Mouse (Mus musculus): ENCODE results near the gene Map2k1. TPM values are rescaled to one million over a fixed set of nuclear protein-coding genes. Genes with fewer than 3 reads are reported as not detected.
"Not testable (repeated sequence)": the region's sequence is repeated elsewhere in the genome, so short reads cannot be mapped to it uniquely, and the experiment has no call there.

Gene Map2k1
- polyA plus RNA-seq, 1 experiment from 2014 or later: 100 TPM

GRCm38 (mm10) chr9:64274291-64274690 lies 20.9 kb upstream of the Map2k1 start:
- no peak overlapping the region for H3K4me3 ChIP-seq (ENCODE audit: low read depth, low read length)
- H3K4me2 ChIP-seq: no peak overlapping the region
- H3K36me3 ChIP-seq (ENCODE audit: control insufficient read depth, insufficient read depth, low read length): no peaks in the 10 kb centered on the region
- no peak overlapping the region for H3K9ac ChIP-seq (ENCODE audit: low read depth, low read length)
- H3K27me3 ChIP-seq (ENCODE audit: control insufficient read depth, insufficient read depth, low read length): no peaks in the 10 kb centered on the region
- H3K9me3 ChIP-seq (replicated peaks; ENCODE audit: control insufficient read depth, low read length): no peaks in the 10 kb centered on the region
- WGBS (ENCODE audit: insufficient replicate concordance): 65% methylated on average over 4 of the region's 4 CpGs
- no peaks in the 10 kb centered on the region for H3K4me1 ChIP-seq (ENCODE audit: control insufficient read depth, insufficient read depth, low read length)
- ATAC-seq (replicated peaks; ENCODE audit: insufficient number of reproducible peaks, low FRiP score, low TSS enrichment): no peak
- H3K27ac ChIP-seq (ENCODE audit: low read depth, low read length): no peak overlapping the region

GRCm38 (mm10) chr9:64273757-64274156 lies 20.3 kb upstream of the Map2k1 start:
- no peak overlapping the region for H3K27ac ChIP-seq (ENCODE audit: low read depth, low read length)
- H3K9me3 ChIP-seq (replicated peaks; ENCODE audit: control insufficient read depth, low read length): no peaks in the 10 kb centered on the region

GRCm38 (mm10) chr9:64272611-64273010 lies 19.2 kb upstream of the Map2k1 start:
- no peaks in the 10 kb centered on the region for H3K27me3 ChIP-seq (ENCODE audit: control insufficient read depth, insufficient read depth, low read length)
- H3K27ac ChIP-seq (ENCODE audit: low read depth, low read length): no peak overlapping the region
- ATAC-seq (replicated peaks; ENCODE audit: insufficient number of reproducible peaks, low FRiP score, low TSS enrichment): no peak
- 32% methylated on average over 7 of the region's 7 CpGs for WGBS (ENCODE audit: insufficient replicate concordance)
- no peak overlapping the region for H3K4me3 ChIP-seq (ENCODE audit: low read depth, low read length)
- H3K36me3 ChIP-seq (ENCODE audit: control insufficient read depth, insufficient read depth, low read length): no peaks in the 10 kb centered on the region
- H3K9me3 ChIP-seq (replicated peaks; ENCODE audit: control insufficient read depth, low read length): no peaks in the 10 kb centered on the region
- H3K4me2 ChIP-seq: no peak overlapping the region
- H3K4me1 ChIP-seq (ENCODE audit: control insufficient read depth, insufficient read depth, low read length): no peaks in the 10 kb centered on the region
- no peak overlapping the region for H3K9ac ChIP-seq (ENCODE audit: low read depth, low read length)

More at GRCm38 (mm10) chr9:64273757-64274156, 20.3 kb upstream of the Map2k1 start:
- Histone ChIP-seq H3K9ac (ENCODE audit: low read depth, low read length) (no peak overlapping the region), H3K4me1 (ENCODE audit: control insufficient read depth, insufficient read depth, low read length) (no peaks in the 10 kb centered on the region), H3K4me3 (ENCODE audit: low read depth, low read length) (no peak overlapping the region), H3K36me3 (ENCODE audit: control insufficient read depth, insufficient read depth, low read length) (no peaks in the 10 kb centered on the region), H3K4me2 (no peak overlapping the region), H3K27me3 (ENCODE audit: control insufficient read depth, insufficient read depth, low read length) (no peaks in the 10 kb centered on the region)
- ATAC-seq (replicated peaks; ENCODE audit: insufficient number of reproducible peaks, low FRiP score, low TSS enrichment): no peak
- WGBS (ENCODE audit: insufficient replicate concordance): 76% methylated on average over 4 of the region's 4 CpGs

- no peak for ATAC-seq (replicated peaks; ENCODE audit: insufficient number of reproducible peaks, low FRiP score, low TSS enrichment)
- Histone ChIP-seq H3K4me3 (ENCODE audit: low read depth, low read length) (no peak overlapping the region), H3K27me3 (ENCODE audit: control insufficient read depth, insufficient read depth, low read length) (no peaks in the 10 kb centered on the region), H3K9me3 (replicated peaks; ENCODE audit: control insufficient read depth, low read length) (no peaks in the 10 kb centered on the region), H3K4me2 (no peak overlapping the region), H3K4me1 (ENCODE audit: control insufficient read depth, insufficient read depth, low read length) (no peaks in the 10 kb centered on the region), H3K36me3 (ENCODE audit: control insufficient read depth, insufficient read depth, low read length) (no peaks in the 10 kb centered on the region), H3K9ac (ENCODE audit: low read depth, low read length) (no peak overlapping the region), H3K27ac (ENCODE audit: low read depth, low read length) (no peak overlapping the region)
- 69% methylated on average over 3 of the region's 3 CpGs for WGBS (ENCODE audit: insufficient replicate concordance)
Measured at GRCm38 (mm10) chr9:64271249-64271648, 17.8 kb upstream of the Map2k1 start.

GRCm38 (mm10) chr9:64268836-64269235 lies 15.4 kb upstream of the Map2k1 start:
- H3K9ac ChIP-seq (ENCODE audit: low read depth, low read length); H3K4me1 ChIP-seq (ENCODE audit: control insufficient read depth, insufficient read depth, low read length); H3K4me2 ChIP-seq; H3K27ac ChIP-seq (ENCODE audit: low read depth, low read length); H3K27me3 ChIP-seq (ENCODE audit: control insufficient read depth, insufficient read depth, low read length); H3K36me3 ChIP-seq (ENCODE audit: control insufficient read depth, insufficient read depth, low read length); H3K9me3 ChIP-seq (replicated peaks; ENCODE audit: control insufficient read depth, low read length); H3K4me3 ChIP-seq (ENCODE audit: low read depth, low read length); ATAC-seq (replicated peaks; ENCODE audit: insufficient number of reproducible peaks, low FRiP score, low TSS enrichment): not testable (repeated sequence)
- WGBS (ENCODE audit: insufficient replicate concordance): 83% methylated on average over 8 of the region's 8 CpGs

GRCm38 (mm10) chr9:64268196-64268595 lies 14.8 kb upstream of the Map2k1 start:
- WGBS (ENCODE audit: insufficient replicate concordance): 75% methylated on average over 10 of the region's 10 CpGs
- H3K27me3 ChIP-seq (ENCODE audit: control insufficient read depth, insufficient read depth, low read length): no peaks in the 10 kb centered on the region
- no peak overlapping the region for H3K4me2 ChIP-seq
- H3K27ac ChIP-seq (ENCODE audit: low read depth, low read length): no peak overlapping the region
- no peak for ATAC-seq (replicated peaks; ENCODE audit: insufficient number of reproducible peaks, low FRiP score, low TSS enrichment)
- no peaks in the 10 kb centered on the region for H3K36me3 ChIP-seq (ENCODE audit: control insufficient read depth, insufficient read depth, low read length)
- no peaks in the 10 kb centered on the region for H3K4me1 ChIP-seq (ENCODE audit: control insufficient read depth, insufficient read depth, low read length)
- H3K9me3 ChIP-seq (replicated peaks; ENCODE audit: control insufficient read depth, low read length): no peaks in the 10 kb centered on the region
- no peak overlapping the region for H3K9ac ChIP-seq (ENCODE audit: low read depth, low read length)
- H3K4me3 ChIP-seq (ENCODE audit: low read depth, low read length): no peak overlapping the region

- H3K27ac ChIP-seq (ENCODE audit: low read depth, low read length): no peak overlapping the region
- no peaks in the 10 kb centered on the region for H3K4me1 ChIP-seq (ENCODE audit: control insufficient read depth, insufficient read depth, low read length)
- no peaks in the 10 kb centered on the region for H3K36me3 ChIP-seq (ENCODE audit: control insufficient read depth, insufficient read depth, low read length)
- H3K9me3 ChIP-seq (replicated peaks; ENCODE audit: control insufficient read depth, low read length): no peaks in the 10 kb centered on the region
- no peak overlapping the region for H3K4me2 ChIP-seq
- H3K4me3 ChIP-seq (ENCODE audit: low read depth, low read length): no peak overlapping the region
- WGBS (ENCODE audit: insufficient replicate concordance): 84% methylated on average over 1 of the region's 1 CpGs
- no peak for ATAC-seq (replicated peaks; ENCODE audit: insufficient number of reproducible peaks, low FRiP score, low TSS enrichment)
- H3K27me3 ChIP-seq (ENCODE audit: control insufficient read depth, insufficient read depth, low read length): no peaks in the 10 kb centered on the region
- no peak overlapping the region for H3K9ac ChIP-seq (ENCODE audit: low read depth, low read length)
Measured at GRCm38 (mm10) chr9:64267231-64267630, 13.8 kb upstream of the Map2k1 start.

GRCm38 (mm10) chr9:64264813-64265212 lies 11.4 kb upstream of the Map2k1 start:
- no peak overlapping the region for H3K4me2 ChIP-seq
- no peak overlapping the region for H3K9ac ChIP-seq (ENCODE audit: low read depth, low read length)
- no peak for ATAC-seq (replicated peaks; ENCODE audit: insufficient number of reproducible peaks, low FRiP score, low TSS enrichment)
- 34% methylated on average over 1 of the region's 1 CpGs for WGBS (ENCODE audit: insufficient replicate concordance)
- no peaks in the 10 kb centered on the region for H3K4me1 ChIP-seq (ENCODE audit: control insufficient read depth, insufficient read depth, low read length)
- H3K9me3 ChIP-seq (replicated peaks; ENCODE audit: control insufficient read depth, low read length): no peaks in the 10 kb centered on the region
- H3K4me3 ChIP-seq (ENCODE audit: low read depth, low read length): no peak overlapping the region
- H3K27me3 ChIP-seq (ENCODE audit: control insufficient read depth, insufficient read depth, low read length): no peaks in the 10 kb centered on the region
- no peak overlapping the region for H3K27ac ChIP-seq (ENCODE audit: low read depth, low read length)
- H3K36me3 ChIP-seq (ENCODE audit: control insufficient read depth, insufficient read depth, low read length): no peaks in the 10 kb centered on the region

- Histone ChIP-seq H3K4me1 (ENCODE audit: control insufficient read depth, insufficient read depth, low read length) (no peaks in the 10 kb centered on the region), H3K9me3 (replicated peaks; ENCODE audit: control insufficient read depth, low read length) (no peaks in the 10 kb centered on the region), H3K27ac (ENCODE audit: low read depth, low read length) (no peak overlapping the region), H3K4me3 (ENCODE audit: low read depth, low read length) (no peak overlapping the region), H3K36me3 (ENCODE audit: control insufficient read depth, insufficient read depth, low read length) (no peaks in the 10 kb centered on the region), H3K9ac (ENCODE audit: low read depth, low read length) (no peak overlapping the region), H3K27me3 (ENCODE audit: control insufficient read depth, insufficient read depth, low read length) (no peaks in the 10 kb centered on the region), H3K4me2 (no peak overlapping the region)
- no peak for ATAC-seq (replicated peaks; ENCODE audit: insufficient number of reproducible peaks, low FRiP score, low TSS enrichment)
- WGBS (ENCODE audit: insufficient replicate concordance): 78% methylated on average over 4 of the region's 4 CpGs
Measured at GRCm38 (mm10) chr9:64261023-64261422, 7.6 kb upstream of the Map2k1 start.
